Mouse (Mus musculus): ENCODE data around the gene Lmntd1.

DNA sequence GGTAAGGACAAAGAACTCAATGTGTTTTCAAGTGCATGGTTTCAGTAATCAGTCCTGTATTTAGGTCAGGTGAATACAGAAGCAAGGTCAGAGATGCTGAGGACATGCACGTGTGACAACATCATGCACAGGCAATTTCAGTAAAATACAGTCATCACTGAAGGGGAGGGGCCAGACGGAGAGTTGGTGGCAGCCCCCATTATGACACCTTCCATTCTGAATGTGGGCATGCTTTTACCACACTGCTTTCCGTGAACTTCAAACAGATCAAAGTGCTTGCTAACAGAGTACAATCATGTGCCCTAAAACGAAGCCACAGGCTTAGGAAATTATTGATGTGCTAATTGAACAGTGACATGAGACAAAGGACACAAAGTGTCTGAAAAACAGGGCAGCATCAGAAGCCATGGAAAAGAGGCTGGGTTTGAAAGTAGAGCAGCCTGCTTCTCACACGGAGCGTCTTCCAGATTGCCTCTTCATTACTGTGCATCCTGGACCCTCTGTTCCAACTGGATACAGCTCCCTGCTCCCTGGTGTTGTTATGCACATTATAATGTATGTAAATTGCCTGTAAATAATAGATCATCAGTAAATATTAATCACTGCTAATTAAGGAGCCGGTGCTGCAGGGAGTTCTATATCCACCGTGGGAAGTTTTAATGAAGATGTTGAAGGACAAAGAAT lies 144.7 kb downstream of the Lmntd1 start:
- TF ChIP-seq CTCF (IDR thresholded peaks at IDR 0.05; ENCODE audit: extremely low read depth, insufficient read depth, insufficient read length, insufficient replicate concordance) (no peak), POLR2A (IDR thresholded peaks at IDR 0.05; ENCODE audit: low read depth, low read length) (no peak)
